Mouse (Mus musculus) MEL (cell line): ENCODE measurements at regions not wholly inside any gene's neighbourhood (a gene's known extent, or its start where the extent isn't known, plus 50 kb on each side); places are given as distances from the start of the nearest gene placed in this dataset.

Experiments
- DNase-seq: peaks from one replicate; pipeline ENCODE4 v3.0.0; 2011; ENCODE audit warnings: low read depth, low spot score
- H3K27ac ChIP-seq: 2 replicates; pipeline ENCODE4 v1.5.1; 2012; ENCODE audit warnings: low read depth, mild to moderate bottlenecking, control low read depth, low read length, moderate library complexity; ENCODE audit not compliant: control insufficient read depth
- H3K27me3 ChIP-seq, 2 experiments: fragments of 150-350 bp in 1 of 2; sonication (generic) in 1 of 2; 2 replicates each; pipeline ENCODE4 v1.6.1; 2012; ENCODE audit warnings: low read length in 2 of 2, mild to moderate bottlenecking in 2 of 2, improper control_type of control experiment in 1 of 2, moderate library complexity in 1 of 2; ENCODE audit not compliant: insufficient read depth in 2 of 2, control insufficient read depth in 1 of 2
- H3K36me3 ChIP-seq, 2 experiments: 2 replicates each; pipeline ENCODE4 v1.6.1; 2012 to 2014; ENCODE audit warnings: low read length in 2 of 2, improper control_type of control experiment in 1 of 2, inconsistent platforms in 1 of 2, mild to moderate bottlenecking in 1 of 2; ENCODE audit not compliant: insufficient read depth in 2 of 2, control insufficient read depth in 1 of 2
- H3K4me1 ChIP-seq, 2 experiments: fragments of 150-350 bp in 1 of 2; sonication (generic) in 1 of 2; 2 replicates each; pipeline ENCODE4 v1.6.1; 2012; ENCODE audit warnings: low read length in 2 of 2, improper control_type of control experiment in 1 of 2, mild to moderate bottlenecking in 1 of 2; ENCODE audit not compliant: insufficient read depth in 2 of 2, control insufficient read depth in 1 of 2
- H3K4me3 ChIP-seq, 2 experiments: fragments of 150-350 bp in 1 of 2; sonication (generic) in 1 of 2; 2 replicates each; pipeline ENCODE4 v1.5.1; 2012; ENCODE audit warnings: low read depth in 2 of 2, low read length in 2 of 2, mild to moderate bottlenecking in 2 of 2, moderate library complexity in 2 of 2, control low read depth in 1 of 2, improper control_type of control experiment in 1 of 2; ENCODE audit not compliant: control insufficient read depth in 1 of 2, insufficient read depth in 1 of 2
- H3K79me2 ChIP-seq: 2 replicates; pipeline ENCODE4 v1.6.1; 2012; ENCODE audit warnings: mild to moderate bottlenecking, low read length, moderate library complexity; ENCODE audit not compliant: control insufficient read depth, poor library complexity, insufficient read depth
- H3K9ac ChIP-seq: 2 replicates; pipeline ENCODE4 v1.6.1; 2012; ENCODE audit warnings: low read depth, mild to moderate bottlenecking, control low read depth, low read length, moderate library complexity; ENCODE audit not compliant: control insufficient read depth, poor library complexity, severe bottlenecking
- H3K9me3 ChIP-seq: fragments of 150-350 bp; sonication (generic); replicated peaks from 2 replicates; pipeline ENCODE4 v1.6.1; 2012; ENCODE audit warnings: mild to moderate bottlenecking, low read length, improper control_type of control experiment, moderate library complexity; ENCODE audit not compliant: insufficient read depth
- BHLHE40 ChIP-seq: IDR thresholded peaks from 2 replicates; pipeline ENCODE4 v1.6.1; 2012; ENCODE audit warnings: low read depth, mild to moderate bottlenecking, inconsistent platforms, low read length, improper control_type of control experiment, borderline replicate concordance
- CHD2 ChIP-seq: IDR thresholded peaks from 2 replicates; pipeline ENCODE4 v1.6.1; 2011; ENCODE audit warnings: low read length, improper control_type of control experiment
- ELF1 ChIP-seq: IDR thresholded peaks from 2 replicates; pipeline ENCODE4 v1.6.1; 2014; ENCODE audit warnings: low read depth, mild to moderate bottlenecking, inconsistent platforms, low read length, improper control_type of control experiment, moderate library complexity
- EP300 ChIP-seq, 2 experiments: IDR thresholded peaks; 2 replicates each; pipeline ENCODE4 v1.6.1; 2011; ENCODE audit warnings: improper control_type of control experiment in 2 of 2, low read length in 2 of 2, low read depth in 1 of 2, mild to moderate bottlenecking in 1 of 2
- KAT2A ChIP-seq: conservative IDR thresholded peaks from 2 replicates; pipeline ENCODE4 v1.6.1; 2012; ENCODE audit warnings: low read depth, low read length, improper control_type of control experiment, inconsistent platforms
- MAFK ChIP-seq: IDR thresholded peaks from 2 replicates; pipeline ENCODE4 v1.6.1; 2011; ENCODE audit warnings: low read depth, mild to moderate bottlenecking, low read length, improper control_type of control experiment, borderline replicate concordance
- MAZ ChIP-seq: IDR thresholded peaks from 2 replicates; pipeline ENCODE4 v1.6.1; 2012; ENCODE audit warnings: low read depth, mild to moderate bottlenecking, inconsistent platforms, low read length, improper control_type of control experiment
- MEF2A ChIP-seq: IDR thresholded peaks from 2 replicates; pipeline ENCODE4 v1.6.1; 2014; ENCODE audit warnings: low read depth, mild to moderate bottlenecking, inconsistent platforms, low read length, improper control_type of control experiment; ENCODE audit not compliant: poor library complexity, insufficient replicate concordance, severe bottlenecking; ENCODE audit errors: extremely low read depth
- MYC ChIP-seq: IDR thresholded peaks from 2 replicates; pipeline ENCODE4 v1.6.1; 2011; ENCODE audit warnings: low read depth, mild to moderate bottlenecking, low read length, improper control_type of control experiment, moderate library complexity
- NRF1 ChIP-seq: IDR thresholded peaks from 2 replicates; pipeline ENCODE4 v1.6.1; 2014; ENCODE audit warnings: low read depth, mild to moderate bottlenecking, inconsistent platforms, low read length, improper control_type of control experiment, moderate library complexity; ENCODE audit not compliant: poor library complexity, insufficient read depth, severe bottlenecking
- POLR2A ChIP-seq, 2 experiments: IDR thresholded peaks; 2 replicates each; pipeline ENCODE4 v1.6.1; 2011 to 2012; ENCODE audit warnings: low read length in 2 of 2, mild to moderate bottlenecking in 2 of 2, control low read depth in 1 of 2, improper control_type of control experiment in 1 of 2, low read depth in 1 of 2, moderate library complexity in 1 of 2; ENCODE audit not compliant: control insufficient read depth in 1 of 2, insufficient read depth in 1 of 2, poor library complexity in 1 of 2
- POLR2AphosphoS2 ChIP-seq: IDR thresholded peaks from 2 replicates; pipeline ENCODE4 v1.6.1; 2011; ENCODE audit warnings: low read length, improper control_type of control experiment
- POLR2AphosphoS5 ChIP-seq: IDR thresholded peaks from 2 replicates; pipeline ENCODE4 v1.6.1; 2012; ENCODE audit warnings: low read depth, borderline replicate concordance, mild to moderate bottlenecking, inconsistent platforms, low read length, moderate library complexity, mixed read lengths
- RCOR1 ChIP-seq: IDR thresholded peaks from 2 replicates; pipeline ENCODE4 v1.6.1; 2012; ENCODE audit warnings: low read depth, mild to moderate bottlenecking, inconsistent platforms, low read length, improper control_type of control experiment
- SIN3A ChIP-seq: IDR thresholded peaks from 2 replicates; pipeline ENCODE4 v1.6.1; 2012; ENCODE audit warnings: low read length, improper control_type of control experiment, inconsistent platforms
- UBTF ChIP-seq: IDR thresholded peaks from 2 replicates; pipeline ENCODE4 v1.6.1; 2012; ENCODE audit warnings: low read depth, mild to moderate bottlenecking, inconsistent platforms, low read length, improper control_type of control experiment, moderate library complexity, borderline replicate concordance; ENCODE audit not compliant: insufficient read depth
- ZC3H11A ChIP-seq: IDR thresholded peaks from 2 replicates; pipeline ENCODE4 v1.6.1; 2012; ENCODE audit warnings: low read depth, mild to moderate bottlenecking, inconsistent platforms, low read length, improper control_type of control experiment
- ZKSCAN1 ChIP-seq: IDR thresholded peaks from 2 replicates; pipeline ENCODE4 v1.6.1; 2012; ENCODE audit warnings: low read depth, mild to moderate bottlenecking, inconsistent platforms, low read length, improper control_type of control experiment, moderate library complexity

DNA sequence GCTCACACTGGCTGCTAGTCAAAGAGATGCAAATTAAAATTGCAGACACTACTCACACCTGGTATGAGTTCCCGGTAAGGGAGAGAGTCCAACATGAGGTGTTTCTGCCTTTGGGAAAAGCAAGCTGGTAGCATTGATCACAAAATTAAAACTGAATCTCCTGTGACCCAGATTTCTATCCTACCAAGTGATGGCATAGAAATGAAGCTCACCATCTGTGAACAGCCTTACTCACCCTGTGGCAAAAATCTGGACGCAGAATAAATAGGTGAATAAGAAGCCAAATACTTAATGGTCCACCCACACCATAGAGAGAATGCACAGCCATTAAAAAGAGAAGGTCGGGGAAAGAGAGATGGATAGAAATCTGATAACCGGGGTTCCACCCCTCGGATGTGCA is 169.4 kb upstream of the Castor2 start:
- DNase-seq = no peak
- no peaks in the 10 kb centered on the region for H3K27me3 ChIP-seq
- H3K79me2 ChIP-seq = no peaks in the 10 kb centered on the region
- TF ChIP-seq ZC3H11A = no peak
- TF ChIP-seq KAT2A = no peak
- TF ChIP-seq ELF1 = no peak
- no peak for TF ChIP-seq POLR2AphosphoS5
- no peak for TF ChIP-seq EP300 (IDR thresholded peaks at IDR 0.05; ENCODE audit: low read depth in 1 of 2, low read length in 2 of 2)
- no peak for TF ChIP-seq NRF1
- TF ChIP-seq MAZ = no peak
- no peaks in the 10 kb centered on the region for H3K9me3 ChIP-seq
- H3K4me3 ChIP-seq = no peak overlapping the region
- H3K9ac ChIP-seq = no peak overlapping the region
- H3K36me3 ChIP-seq = no peaks in the 10 kb centered on the region
- H3K27ac ChIP-seq = no peak overlapping the region
- H3K4me1 ChIP-seq = no peaks in the 10 kb centered on the region

DNA sequence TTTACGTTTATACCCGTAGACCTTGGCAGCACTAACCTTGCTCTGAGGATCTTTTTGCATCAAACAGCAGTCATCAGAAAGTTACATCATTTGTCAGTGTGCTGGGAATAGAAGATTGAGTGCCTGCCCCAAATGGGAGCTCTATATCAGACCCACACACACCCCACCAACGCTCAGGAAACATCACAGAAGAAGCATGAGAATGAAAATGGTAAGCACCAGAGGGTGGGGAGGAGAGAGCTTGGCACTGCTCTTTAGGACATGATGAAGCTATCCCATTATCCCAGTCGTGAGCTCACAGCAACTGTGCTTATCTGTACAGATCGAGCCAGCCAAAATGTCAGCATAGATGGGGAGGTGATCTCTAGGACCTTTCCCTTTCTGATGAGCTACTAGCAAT is 172.5 kb upstream of the Castor2 start:
- Histone ChIP-seq H3K9me3 (no peaks in the 10 kb centered on the region), H3K79me2 (no peaks in the 10 kb centered on the region), H3K9ac (no peak overlapping the region), H3K4me1 (no peaks in the 10 kb centered on the region), H3K27me3 (no peaks in the 10 kb centered on the region), H3K36me3 (no peaks in the 10 kb centered on the region), H3K4me3 (no peak overlapping the region), H3K27ac (no peak overlapping the region)
- TF ChIP-seq BHLHE40 = no peak
- TF ChIP-seq POLR2AphosphoS2 = no peak
- TF ChIP-seq RCOR1 = no peak
- TF ChIP-seq MYC = no peak
- no peak for TF ChIP-seq MAFK
- TF ChIP-seq POLR2A (IDR thresholded peaks at IDR 0.05; ENCODE audit: control insufficient read depth in 1 of 2, insufficient read depth in 1 of 2, low read depth in 1 of 2, low read length in 2 of 2, poor library complexity in 1 of 2) = no peak
- TF ChIP-seq CHD2 = no peak
- DNase-seq = no peak

DNA sequence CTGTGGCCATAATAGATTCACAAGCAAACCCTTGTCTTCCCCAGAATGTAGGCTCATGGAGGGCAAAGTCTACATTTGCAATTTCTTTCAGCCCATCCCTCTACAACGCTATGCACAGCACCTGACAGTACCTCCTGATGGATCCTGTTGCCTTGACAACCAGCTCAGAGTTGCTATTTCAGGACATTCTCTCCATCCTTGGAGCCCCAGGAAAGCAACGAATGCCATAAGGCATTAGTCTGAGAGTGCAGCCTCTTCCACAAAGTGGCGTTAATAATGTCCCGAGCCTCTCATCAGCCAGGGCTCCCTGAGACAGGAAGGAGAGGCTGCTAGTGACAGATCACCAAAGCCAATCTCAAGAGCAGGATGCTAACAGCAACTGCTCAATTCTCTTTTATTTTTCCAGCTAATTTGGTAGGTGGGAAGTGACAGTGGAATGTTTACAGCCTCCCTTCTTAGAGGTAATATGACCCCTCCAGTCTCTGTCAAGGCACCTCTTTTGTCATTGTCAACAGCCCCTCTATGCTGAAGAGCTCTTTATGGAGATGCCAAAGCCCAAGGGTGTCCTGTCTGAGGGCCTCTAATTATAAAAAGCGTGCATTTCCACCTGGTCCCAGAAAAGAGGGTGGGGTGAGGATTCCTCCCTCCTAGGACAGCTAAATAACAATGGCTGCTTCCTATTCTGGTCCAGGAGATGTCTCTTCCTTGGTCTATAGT is 174.2 kb upstream of the Castor2 start:
- H3K79me2 ChIP-seq = no peaks in the 10 kb centered on the region
- H3K9ac ChIP-seq = no peak overlapping the region
- no peaks in the 10 kb centered on the region for H3K27me3 ChIP-seq
- no peak overlapping the region for H3K4me3 ChIP-seq
- no peaks in the 10 kb centered on the region for H3K36me3 ChIP-seq
- no peak for TF ChIP-seq BHLHE40
- TF ChIP-seq MAFK = no peak
- no peak for TF ChIP-seq POLR2AphosphoS2
- no peak for TF ChIP-seq POLR2A (IDR thresholded peaks at IDR 0.05; ENCODE audit: control insufficient read depth in 1 of 2, insufficient read depth in 1 of 2, low read depth in 1 of 2, low read length in 2 of 2, poor library complexity in 1 of 2)
- no peak for TF ChIP-seq MEF2A
- TF ChIP-seq ZKSCAN1 = no peak
- TF ChIP-seq UBTF = no peak
- no peak for TF ChIP-seq SIN3A
- TF ChIP-seq, all 39 proteins: peak for 0
- no peaks in the 10 kb centered on the region for H3K4me1 ChIP-seq
- 0 out of 2 replicates have a peak, but pooled peaks cover 2% of the 10 kb centered on the region for H3K9me3 ChIP-seq
- no peak overlapping the region for H3K27ac ChIP-seq
- no peak for DNase-seq
